Mouse (Mus musculus) cerebellum, postnatal 36 days (tissue): Measurements from ENCODE around the gene C2cd3.

Experiments used
- DNase-seq, 2 experiments: peaks; one replicate each; pipeline ENCODE4 v3.0.0; 2021 to 2022; ENCODE audit warnings: mixed read lengths in 2 of 2

The C2cd3 gene

GRCm38 (mm10) chr7:100408684-100409083, 36.7 kb downstream of the C2cd3 start:
- DNase-seq, result no peak

- DNase-seq, result no peak
These were observed 53.8 kb downstream of the C2cd3 start for GRCm38 (mm10) chr7:100425795-100426194.

DNA sequence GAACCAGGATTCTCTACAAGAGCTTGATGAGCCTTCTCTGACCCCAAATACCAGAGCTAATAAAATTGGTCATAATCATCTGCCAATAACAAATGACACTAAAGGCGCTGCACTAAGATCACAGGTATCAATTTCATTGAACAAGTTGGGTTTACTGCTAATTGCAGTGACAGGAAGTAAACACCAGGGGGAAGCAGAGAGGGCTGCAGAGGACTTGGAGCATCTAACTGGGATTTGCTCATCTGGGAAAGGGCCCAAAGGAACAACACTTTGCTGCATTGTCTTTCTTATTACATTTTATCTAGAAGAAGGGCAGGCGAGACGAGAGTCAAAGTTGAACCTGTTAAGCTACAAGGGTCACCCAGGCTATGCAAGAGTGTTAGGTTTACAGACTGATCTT, 57.1 kb downstream of the C2cd3 start:
- DNase-seq, result peak; percentile 22 to 32

- no peak for DNase-seq
These were observed 57.9 kb downstream of the C2cd3 start for GRCm38 (mm10) chr7:100429911-100430310.

DNA sequence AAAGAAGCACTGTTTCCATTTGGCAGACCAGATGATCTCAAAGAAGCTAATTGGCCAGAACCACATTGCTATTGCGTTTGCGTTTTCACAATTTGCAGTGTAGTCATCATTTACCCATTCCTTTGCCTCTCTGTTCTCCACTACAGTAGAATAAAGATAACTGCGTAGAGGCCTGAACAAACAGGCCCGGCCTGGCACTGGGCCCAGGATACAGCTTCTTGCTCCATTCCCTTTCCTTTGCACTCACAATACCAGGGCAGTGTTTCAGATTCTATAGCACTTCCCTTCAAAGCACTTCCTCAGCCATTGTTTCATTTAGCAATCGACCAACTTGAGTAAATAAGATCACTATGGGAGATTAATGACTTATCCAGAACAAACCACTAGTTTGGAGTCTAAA, 59.1 kb downstream of the C2cd3 start:
- DNase-seq, result no peak

- no peak for DNase-seq
These were observed 61.3 kb downstream of the C2cd3 start for GRCm38 (mm10) chr7:100433295-100433694.

- DNase-seq, result no peak
These were observed 71.7 kb downstream of the C2cd3 start for GRCm38 (mm10) chr7:100443728-100444127.

DNA sequence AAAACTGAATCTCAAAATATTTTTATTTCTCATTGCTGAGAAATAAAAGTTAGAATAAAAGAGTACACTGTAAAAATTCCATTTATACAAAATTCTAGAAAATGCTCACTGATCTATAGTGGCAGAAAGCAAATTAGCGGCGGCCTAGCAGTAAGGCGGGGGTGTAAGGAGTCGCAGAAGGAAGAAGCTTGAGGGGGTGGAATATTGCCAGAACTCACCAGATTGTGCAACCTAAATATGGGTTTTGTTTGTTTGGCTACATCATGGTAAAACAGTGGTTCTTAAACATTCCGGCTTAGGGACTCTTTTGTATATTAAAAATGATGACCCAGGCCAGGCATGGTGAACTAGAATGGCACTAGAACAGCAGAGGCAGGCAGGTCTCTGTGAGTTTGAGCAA, 74.2 kb downstream of the C2cd3 start:
- no peak for DNase-seq

DNA sequence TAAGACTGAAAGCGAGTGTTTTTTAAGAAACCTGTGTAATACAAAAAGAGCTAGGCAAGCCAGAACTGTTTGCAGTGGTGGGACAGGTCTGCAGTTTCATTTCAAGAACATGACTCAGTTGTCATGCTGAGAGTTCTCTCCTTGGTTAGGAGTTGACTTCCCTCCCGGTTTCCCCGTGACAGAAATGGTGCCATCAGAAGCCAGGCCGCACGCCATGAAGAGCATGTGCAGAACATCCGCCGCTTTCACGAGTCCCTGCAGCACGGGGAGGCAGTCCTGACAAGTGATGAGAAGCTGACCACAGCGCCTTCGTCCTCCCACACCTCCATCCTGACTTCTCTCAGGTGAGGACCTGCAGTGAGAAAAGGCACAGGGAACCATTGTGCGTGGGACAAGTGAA, 76.5 kb downstream of the C2cd3 start:
- DNase-seq, result no peak

GRCm38 (mm10) chr7:100448985-100449384, 77.0 kb downstream of the C2cd3 start:
- no peak for DNase-seq

DNA sequence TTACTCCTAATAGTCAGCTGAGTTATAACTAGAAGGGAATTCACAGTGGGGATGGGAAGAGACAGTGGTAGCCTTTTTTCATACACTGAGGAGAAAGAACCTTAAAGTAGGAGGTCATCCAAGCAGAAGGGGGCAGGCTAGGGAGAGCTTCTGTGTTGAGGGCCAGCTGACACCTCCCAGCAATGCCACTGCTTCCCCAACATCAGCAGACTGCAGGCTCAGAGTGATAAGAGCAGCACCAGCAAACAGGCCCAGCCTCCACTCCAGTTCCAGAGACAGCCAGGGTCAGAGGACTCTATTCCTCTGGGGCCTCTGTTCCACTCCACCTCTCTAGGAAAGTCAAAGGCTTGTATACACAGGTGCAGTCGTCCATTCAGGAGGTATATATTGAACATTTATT, 86.1 kb downstream of the C2cd3 start:
- no peak for DNase-seq

GRCm38 (mm10) chr7:100459862-100460261, 87.8 kb downstream of the C2cd3 start:
- DNase-seq, result no peak

GRCm38 (mm10) chr7:100461621-100462151, 89.7 kb downstream of the C2cd3 start:
- DNase-seq, result peak in 1 of 2 experiments; percentile 26

GRCm38 (mm10) chr7:100463194-100463593, 91.2 kb downstream of the C2cd3 start:
- no peak for DNase-seq

DNA sequence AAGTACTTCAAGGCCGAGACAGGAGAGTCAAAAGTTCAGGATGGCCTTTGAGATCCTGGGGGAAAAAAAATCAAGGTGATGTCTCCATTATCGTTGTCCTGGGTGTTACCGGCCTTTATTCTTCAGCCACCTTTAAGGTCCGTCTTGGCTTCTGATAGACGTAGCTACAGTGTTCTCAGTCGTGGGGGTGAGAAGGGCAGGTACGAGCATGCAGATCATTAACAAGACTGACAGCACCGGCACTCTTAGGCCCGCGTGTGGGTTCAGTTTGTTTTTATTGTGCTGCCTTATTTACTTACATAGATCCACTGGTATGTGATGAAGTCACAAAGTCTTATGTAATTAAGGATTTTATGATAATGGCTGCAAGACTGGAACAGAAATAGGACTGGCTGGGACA, 91.7 kb downstream of the C2cd3 start:
- no peak for DNase-seq

DNA sequence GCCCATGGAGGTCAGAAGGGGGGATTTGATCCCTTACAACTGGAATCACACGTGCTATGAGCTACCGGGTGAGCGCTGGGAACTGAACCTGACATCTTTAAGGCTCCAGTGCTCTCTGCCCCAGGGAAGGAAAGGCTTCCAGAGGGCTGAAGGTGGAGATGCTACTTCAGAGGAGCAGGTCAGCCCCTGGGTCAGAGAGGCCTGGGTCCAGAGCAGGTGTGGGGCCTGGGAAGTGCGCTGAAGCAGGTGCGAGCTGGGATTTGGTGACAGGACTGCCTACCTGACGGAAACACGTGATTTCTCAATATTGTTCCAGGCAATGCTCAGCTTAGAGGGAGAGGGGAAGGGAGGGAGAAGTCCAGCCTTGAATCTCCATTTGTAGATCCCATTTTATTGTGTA, 92.2 kb downstream of the C2cd3 start:
- no peak for DNase-seq

GRCm38 (mm10) chr7:100465248-100465647, 93.2 kb downstream of the C2cd3 start:
- no peak for DNase-seq

- DNase-seq, result no peak
These were observed 93.8 kb downstream of the C2cd3 start for GRCm38 (mm10) chr7:100465656-100466309.

GRCm38 (mm10) chr7:100466781-100467510, 94.9 kb downstream of the C2cd3 start:
- no peak for DNase-seq

DNA sequence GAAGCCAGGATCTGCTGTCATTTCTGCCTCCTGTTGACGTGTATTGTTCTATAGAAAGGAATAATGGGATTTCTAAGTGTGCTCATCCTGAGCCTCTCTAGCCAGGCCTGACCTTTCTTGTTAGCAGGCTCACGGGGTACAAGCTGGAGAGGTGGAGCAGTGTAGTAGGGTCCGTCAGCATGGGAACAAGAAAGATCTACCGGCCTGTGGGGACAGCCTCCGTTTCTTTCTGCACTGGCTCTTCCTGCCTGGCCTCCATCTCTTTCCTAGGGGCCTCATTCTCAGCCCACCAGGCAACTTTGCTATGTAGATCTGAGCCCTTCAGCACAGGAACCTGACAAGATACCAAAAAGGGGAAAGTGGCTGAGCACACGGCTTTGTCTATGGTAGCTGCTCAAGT, 96.7 kb downstream of the C2cd3 start:
- DNase-seq, result no peak

DNA sequence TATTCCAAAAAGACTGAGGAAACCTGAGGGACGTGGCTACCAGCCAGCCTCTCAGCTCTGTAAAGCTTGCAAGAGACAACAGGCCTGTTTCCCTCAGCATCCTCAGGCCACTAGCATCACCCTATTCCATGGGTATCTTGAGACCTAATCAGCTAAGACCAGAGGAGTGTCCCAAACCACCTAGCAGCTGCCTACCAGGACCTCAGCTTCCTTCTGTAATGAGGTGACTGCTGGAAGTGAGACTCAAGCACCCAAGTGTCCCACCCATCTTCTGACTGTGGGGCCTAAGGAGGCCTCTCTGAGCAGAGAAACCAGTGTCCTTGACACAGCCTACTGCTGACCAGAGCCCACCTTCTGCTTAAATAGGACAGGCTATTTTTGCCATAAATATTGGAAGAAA, 97.5 kb downstream of the C2cd3 start:
- no peak for DNase-seq

DNA sequence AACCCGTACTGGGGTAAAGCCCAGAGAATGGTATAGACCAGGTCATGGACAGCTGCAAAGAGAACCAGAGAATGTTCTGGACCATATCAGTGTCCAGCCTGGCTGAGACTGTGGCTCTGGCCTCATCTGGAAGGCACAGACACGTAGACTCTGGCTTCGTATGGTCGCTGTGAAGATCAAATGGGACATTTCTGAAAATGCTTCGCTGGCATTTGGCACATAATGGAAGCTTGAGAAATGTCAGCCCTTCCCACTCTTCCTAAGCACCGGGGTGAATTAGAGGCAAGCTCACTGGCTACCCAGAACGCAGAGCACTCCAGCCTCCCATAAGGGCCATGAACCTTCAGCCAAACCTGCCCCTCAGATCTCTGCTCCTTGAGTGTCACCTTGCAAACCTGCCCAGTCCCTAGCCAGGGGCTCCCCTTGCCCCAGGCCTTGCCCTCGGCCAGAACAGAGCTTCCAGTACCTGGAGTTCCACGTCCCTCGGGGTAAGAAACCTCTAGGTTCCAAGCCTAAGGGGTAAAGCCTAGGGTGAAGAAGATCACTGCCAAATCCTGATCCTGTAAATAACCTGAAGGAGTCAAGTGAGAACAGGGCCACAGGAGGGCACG, 98.9 kb downstream of the C2cd3 start:
- DNase-seq, result no peak

GRCm38 (mm10) chr7:100471407-100471797, 99.4 kb downstream of the C2cd3 start:
- DNase-seq, result no peak

DNA sequence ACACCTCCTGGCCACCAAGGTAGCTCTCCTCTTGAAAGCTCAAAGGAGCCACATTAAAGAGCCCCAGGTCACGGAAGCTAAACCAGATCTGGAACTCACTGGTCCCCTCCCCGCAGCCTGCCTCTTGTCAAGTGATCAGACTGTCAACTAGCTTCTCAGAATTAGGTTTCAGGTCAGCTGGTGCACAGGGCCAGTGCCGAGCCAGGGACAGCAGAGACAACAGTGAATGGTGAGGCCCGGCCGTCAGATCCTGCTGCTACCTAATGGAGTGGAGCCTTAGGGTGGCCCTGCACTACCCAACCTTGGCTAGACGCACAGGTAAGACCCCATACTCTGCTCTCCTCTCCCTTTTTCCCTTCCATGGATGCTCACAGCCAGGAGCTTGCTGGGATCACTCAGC, 100.7 kb downstream of the C2cd3 start, which contains the start of gene Ucp3:
TSS of gene Ucp3 (plus strand) at position 214 of the 400 bp plus-strand sequence.
- no peak for DNase-seq
